Mouse (Mus musculus) heart, adult 2 months (tissue): ENCODE data around the gene Atp10a.

Experiments
- CTCF ChIP-seq: fragments of 200-600 bp; IDR thresholded peaks from 2 replicates; pipeline ENCODE4 v1.8.1; 2022; ENCODE audit warnings: antibody characterized with exemption, mild to moderate bottlenecking, moderate library complexity
- POLR2A ChIP-seq: fragments of 200-500 bp; IDR thresholded peaks from 2 replicates; pipeline ENCODE4 v1.6.1; 2011; ENCODE audit warnings: mild to moderate bottlenecking, low read depth, low read length, control low read depth; ENCODE audit not compliant: insufficient read depth

- no peak for TF ChIP-seq CTCF
- TF ChIP-seq POLR2A, result no peak
Observed at GRCm38 (mm10) chr7:58655866-58656265, at the start of gene Atp10a.
